Mouse (Mus musculus) neural tube, embryonic 12.5 days (tissue): ENCODE measurements at regions not wholly inside any gene's neighbourhood (a gene's known extent, or its start where the extent isn't known, plus 50 kb on each side); places are given as distances from the start of the nearest gene placed in this dataset.

Experiments used
- ATAC-seq: fragments of 200-750 bp; cut with Nextera tagmentation; 2 replicates; pipeline ENCODE4 v1.8.0; 2017; ENCODE audit warnings: low read depth, mild to moderate bottlenecking, moderate TSS enrichment, moderate library complexity; ENCODE audit not compliant: low FRiP score
- H3K27ac ChIP-seq: fragments of 300-500 bp; sonication (generic); 2 replicates; pipeline ENCODE4 v1.5.1; 2016
- H3K27me3 ChIP-seq: fragments of 300-500 bp; sonication (generic); replicated peaks from 2 replicates; pipeline ENCODE4 v1.6.1; 2016; ENCODE audit warnings: mild to moderate bottlenecking
- H3K36me3 ChIP-seq: fragments of 300-500 bp; sonication (generic); 2 replicates; pipeline ENCODE4 v1.6.1; 2016; ENCODE audit warnings: mild to moderate bottlenecking
- H3K4me1 ChIP-seq: fragments of 300-500 bp; sonication (generic); 2 replicates; pipeline ENCODE4 v1.6.1; 2016
- H3K4me2 ChIP-seq: fragments of 300-500 bp; sonication (generic); replicated peaks from 2 replicates; pipeline ENCODE4 v1.6.1; 2016; ENCODE audit warnings: mild to moderate bottlenecking
- H3K4me3 ChIP-seq: fragments of 300-500 bp; sonication (generic); 2 replicates; pipeline ENCODE4 v1.5.1; 2016
- H3K9ac ChIP-seq: fragments of 300-500 bp; sonication (generic); 2 replicates; pipeline ENCODE4 v1.6.1; 2016; ENCODE audit warnings: mild to moderate bottlenecking
- H3K9me3 ChIP-seq: fragments of 300-500 bp; sonication (generic); 2 replicates; pipeline ENCODE4 v1.6.1; 2016; ENCODE audit warnings: mild to moderate bottlenecking
- WGBS: fragments of 180-500 bp; shearing (Covaris S2); methylation state at CpG from one replicate; pipeline ENCODE4 v1.1.7; 2016; 5-methylcytosine and 5-hydroxymethylcytosine counted together

GRCm38 (mm10) chr13:16279974-16280373, 268.3 kb downstream of the Inhba start:
- Histone ChIP-seq H3K36me3 (no peaks in the 10 kb centered on the region), H3K4me3 (no peak overlapping the region), H3K27ac (no peak overlapping the region), H3K9me3 (no peaks in the 10 kb centered on the region), H3K4me1 (no peaks in the 10 kb centered on the region), H3K4me2 (no peak overlapping the region), H3K27me3 (no peaks in the 10 kb centered on the region), H3K9ac (no peak overlapping the region)
- 93% methylated on average over 3 of the region's 3 CpGs for WGBS
- ATAC-seq, result no peak

GRCm38 (mm10) chr13:16280742-16281141, 269.1 kb downstream of the Inhba start:
- Histone ChIP-seq H3K4me3 (no peak overlapping the region), H3K36me3 (no peaks in the 10 kb centered on the region), H3K9me3 (no peaks in the 10 kb centered on the region), H3K4me2 (no peak overlapping the region), H3K9ac (no peak overlapping the region), H3K27me3 (no peaks in the 10 kb centered on the region), H3K4me1 (no peaks in the 10 kb centered on the region), H3K27ac (no peak overlapping the region)
- WGBS, result 78% methylated on average over 2 of the region's 2 CpGs
- no peak for ATAC-seq

GRCm38 (mm10) chr13:16281777-16282176, 270.1 kb downstream of the Inhba start:
- H3K4me2 ChIP-seq, result no peak overlapping the region
- no peak overlapping the region for H3K9ac ChIP-seq
- H3K27ac ChIP-seq, result no peak overlapping the region
- ATAC-seq, result no peak
- no peaks in the 10 kb centered on the region for H3K36me3 ChIP-seq
- H3K4me1 ChIP-seq, result no peaks in the 10 kb centered on the region
- no peaks in the 10 kb centered on the region for H3K27me3 ChIP-seq
- no peaks in the 10 kb centered on the region for H3K9me3 ChIP-seq
- H3K4me3 ChIP-seq, result no peak overlapping the region

- H3K9ac ChIP-seq, result no peak overlapping the region
- H3K36me3 ChIP-seq, result no peaks in the 10 kb centered on the region
- ATAC-seq, result no peak
- no peak overlapping the region for H3K27ac ChIP-seq
- H3K4me2 ChIP-seq, result no peak overlapping the region
- 54% methylated on average over 2 of the region's 2 CpGs for WGBS
- no peak overlapping the region for H3K4me3 ChIP-seq
- no peaks in the 10 kb centered on the region for H3K9me3 ChIP-seq
- no peaks in the 10 kb centered on the region for H3K4me1 ChIP-seq
- H3K27me3 ChIP-seq, result no peaks in the 10 kb centered on the region
Observed at GRCm38 (mm10) chr13:16282230-16282629, 270.6 kb downstream of the Inhba start.

GRCm38 (mm10) chr13:16283336-16283735, 271.7 kb downstream of the Inhba start:
- no peak overlapping the region for H3K9ac ChIP-seq
- no peak overlapping the region for H3K27ac ChIP-seq
- no peak overlapping the region for H3K4me2 ChIP-seq
- no peaks in the 10 kb centered on the region for H3K27me3 ChIP-seq
- H3K4me3 ChIP-seq, result no peak overlapping the region
- H3K9me3 ChIP-seq, result no peaks in the 10 kb centered on the region
- WGBS, result 89% methylated on average over 4 of the region's 4 CpGs
- H3K4me1 ChIP-seq, result no peaks in the 10 kb centered on the region
- no peak for ATAC-seq
- H3K36me3 ChIP-seq, result no peaks in the 10 kb centered on the region

- ATAC-seq, result no peak
- Histone ChIP-seq H3K4me3 (no peak overlapping the region), H3K4me1 (no peaks in the 10 kb centered on the region), H3K9ac (no peak overlapping the region), H3K9me3 (no peaks in the 10 kb centered on the region), H3K36me3 (no peaks in the 10 kb centered on the region), H3K27me3 (no peaks in the 10 kb centered on the region), H3K4me2 (no peak overlapping the region), H3K27ac (no peak overlapping the region)
- WGBS, result 75% methylated on average over 2 of the region's 2 CpGs
Observed at GRCm38 (mm10) chr13:16289633-16290032, 278.0 kb downstream of the Inhba start.

- Histone ChIP-seq H3K4me2 (no peak overlapping the region), H3K36me3 (no peaks in the 10 kb centered on the region), H3K27me3 (no peaks in the 10 kb centered on the region), H3K4me3 (no peak overlapping the region), H3K9ac (no peak overlapping the region), H3K4me1 (no peaks in the 10 kb centered on the region), H3K27ac (no peak overlapping the region), H3K9me3 (no peaks in the 10 kb centered on the region)
- no peak for ATAC-seq
- WGBS, result 92% methylated on average over 2 of the region's 2 CpGs
Observed at GRCm38 (mm10) chr13:16290784-16291183, 279.1 kb downstream of the Inhba start.

GRCm38 (mm10) chr13:16291661-16292291, 280.1 kb downstream of the Inhba start:
- no peak overlapping the region for H3K9ac ChIP-seq
- H3K9me3 ChIP-seq, result no peaks in the 10 kb centered on the region
- no peaks in the 10 kb centered on the region for H3K27me3 ChIP-seq
- H3K4me1 ChIP-seq, result no peaks in the 10 kb centered on the region
- WGBS, result 87% methylated on average over 6 of the region's 6 CpGs
- ATAC-seq, result no peak
- H3K4me3 ChIP-seq, result no peak overlapping the region
- no peak overlapping the region for H3K4me2 ChIP-seq
- no peaks in the 10 kb centered on the region for H3K36me3 ChIP-seq
- H3K27ac ChIP-seq, result no peak overlapping the region

GRCm38 (mm10) chr13:16299756-16300155, 288.1 kb downstream of the Inhba start:
- Histone ChIP-seq H3K36me3 (no peaks in the 10 kb centered on the region), H3K27ac (no peak overlapping the region), H3K27me3 (no peaks in the 10 kb centered on the region), H3K4me1 (no peaks in the 10 kb centered on the region), H3K4me2 (no peak overlapping the region), H3K9ac (no peak overlapping the region), H3K4me3 (no peak overlapping the region), H3K9me3 (no peaks in the 10 kb centered on the region)
- no peak for ATAC-seq
- WGBS, result 82% methylated on average over 2 of the region's 2 CpGs

GRCm38 (mm10) chr13:16314669-16315068, 303.0 kb downstream of the Inhba start:
- no peaks in the 10 kb centered on the region for H3K4me1 ChIP-seq
- no peak overlapping the region for H3K4me3 ChIP-seq
- H3K36me3 ChIP-seq, result no peaks in the 10 kb centered on the region
- no peak for ATAC-seq
- no peak overlapping the region for H3K27ac ChIP-seq
- H3K27me3 ChIP-seq, result no peaks in the 10 kb centered on the region
- H3K9ac ChIP-seq, result no peak overlapping the region
- H3K4me2 ChIP-seq, result no peak overlapping the region
- H3K9me3 ChIP-seq, result no peaks in the 10 kb centered on the region
- 94% methylated on average over 2 of the region's 2 CpGs for WGBS

- H3K9ac ChIP-seq, result no peak overlapping the region
- H3K4me2 ChIP-seq, result no peak overlapping the region
- H3K9me3 ChIP-seq, result no peaks in the 10 kb centered on the region
- H3K27me3 ChIP-seq, result no peaks in the 10 kb centered on the region
- no peaks in the 10 kb centered on the region for H3K4me1 ChIP-seq
- no peak overlapping the region for H3K4me3 ChIP-seq
- H3K27ac ChIP-seq, result no peak overlapping the region
- 86% methylated on average over 2 of the region's 2 CpGs for WGBS
- no peaks in the 10 kb centered on the region for H3K36me3 ChIP-seq
- ATAC-seq, result no peak
Observed at GRCm38 (mm10) chr13:16315689-16316088, 304.0 kb downstream of the Inhba start.

GRCm38 (mm10) chr13:16316581-16316980, 304.9 kb downstream of the Inhba start:
- H3K27me3 ChIP-seq, result no peaks in the 10 kb centered on the region
- no peaks in the 10 kb centered on the region for H3K36me3 ChIP-seq
- WGBS, result 92% methylated on average over 2 of the region's 2 CpGs
- H3K4me3 ChIP-seq, result no peak overlapping the region
- H3K9ac ChIP-seq, result no peak overlapping the region
- H3K4me1 ChIP-seq, result no peaks in the 10 kb centered on the region
- no peak overlapping the region for H3K4me2 ChIP-seq
- no peaks in the 10 kb centered on the region for H3K9me3 ChIP-seq
- ATAC-seq, result no peak
- no peak overlapping the region for H3K27ac ChIP-seq

- H3K36me3 ChIP-seq, result no peaks in the 10 kb centered on the region
- H3K27ac ChIP-seq, result no peak overlapping the region
- H3K4me2 ChIP-seq, result no peak overlapping the region
- no peak overlapping the region for H3K4me3 ChIP-seq
- no peaks in the 10 kb centered on the region for H3K9me3 ChIP-seq
- no peak overlapping the region for H3K9ac ChIP-seq
- 80% methylated on average over 3 of the region's 3 CpGs for WGBS
- no peaks in the 10 kb centered on the region for H3K27me3 ChIP-seq
- H3K4me1 ChIP-seq, result no peaks in the 10 kb centered on the region
- no peak for ATAC-seq
Observed at GRCm38 (mm10) chr13:16317412-16317811, 305.8 kb downstream of the Inhba start.
